Mouse (Mus musculus): ENCODE results near the gene Gm10799.

DNA sequence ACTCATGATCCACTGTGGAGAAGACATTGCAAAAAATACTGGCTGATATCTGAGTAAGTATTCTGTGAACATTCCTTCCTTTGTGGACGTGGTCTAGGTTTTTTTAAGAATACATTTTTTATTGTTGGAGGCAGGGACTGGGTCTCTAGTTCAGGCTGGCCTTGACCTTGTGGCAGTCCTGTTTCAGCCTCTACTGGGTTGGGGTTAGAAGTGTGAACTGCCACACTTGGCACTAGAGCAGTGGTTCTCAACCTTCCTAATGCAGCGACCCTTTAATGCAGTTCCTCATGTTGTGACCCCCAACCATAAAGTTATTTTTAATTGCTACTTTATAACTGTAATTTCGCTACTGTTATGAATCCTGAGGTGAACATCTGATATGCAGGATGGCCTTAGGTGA is 38.0 kb downstream of the Gm10799 start:
- TF ChIP-seq POLR2A (IDR thresholded peaks at IDR 0.05; ENCODE audit: low read depth, low read length) (no peak), CTCF (conservative IDR thresholded peaks at IDR 0.05; ENCODE audit: insufficient read depth, insufficient read length, low read depth, low read length) (no peak)
